Mouse (Mus musculus) embryonic fibroblast, embryonic 13.5 days (primary cell): ENCODE results near the gene Soat2. TPM values are rescaled to one million over a fixed set of nuclear protein-coding genes. Genes with fewer than 3 reads are reported as not detected.

Experiments
- H3K27ac ChIP-seq: 2 replicates; pipeline ENCODE4 v1.5.1; 2012; ENCODE audit warnings: low read length, control low read depth, inconsistent platforms; ENCODE audit not compliant: insufficient read depth
- H3K4me1 ChIP-seq: 2 replicates; pipeline ENCODE4 v1.6.1; 2011; ENCODE audit warnings: low read length; ENCODE audit not compliant: control insufficient read depth, insufficient read depth
- H3K4me3 ChIP-seq: 2 replicates; pipeline ENCODE4 v1.5.1; 2011; ENCODE audit warnings: mild to moderate bottlenecking, control low read depth, low read length; ENCODE audit not compliant: insufficient read depth
- CTCF ChIP-seq: IDR thresholded peaks from 2 replicates; pipeline ENCODE4 v1.5.1; 2011; ENCODE audit warnings: mild to moderate bottlenecking, control low read depth, low read length, moderate library complexity, borderline replicate concordance; ENCODE audit not compliant: insufficient read depth
- POLR2A ChIP-seq: IDR thresholded peaks from 2 replicates; pipeline ENCODE4 v1.6.1; 2011; ENCODE audit warnings: low read depth, mild to moderate bottlenecking, control low read depth, low read length, moderate library complexity
- polyA plus RNA-seq: library from polyadenylated mRNA; stranded (reverse); fragments of >200 nt; gene quantifications from 2 replicates; pipeline ENCODE4 v1.2.4, GENCODE M21; 2011; ENCODE audit warnings: low read depth; ENCODE audit not compliant: missing spikeins, insufficient read length

Soat2 gene
- polyA plus RNA-seq, 1 experiment, result 2.6 TPM

DNA sequence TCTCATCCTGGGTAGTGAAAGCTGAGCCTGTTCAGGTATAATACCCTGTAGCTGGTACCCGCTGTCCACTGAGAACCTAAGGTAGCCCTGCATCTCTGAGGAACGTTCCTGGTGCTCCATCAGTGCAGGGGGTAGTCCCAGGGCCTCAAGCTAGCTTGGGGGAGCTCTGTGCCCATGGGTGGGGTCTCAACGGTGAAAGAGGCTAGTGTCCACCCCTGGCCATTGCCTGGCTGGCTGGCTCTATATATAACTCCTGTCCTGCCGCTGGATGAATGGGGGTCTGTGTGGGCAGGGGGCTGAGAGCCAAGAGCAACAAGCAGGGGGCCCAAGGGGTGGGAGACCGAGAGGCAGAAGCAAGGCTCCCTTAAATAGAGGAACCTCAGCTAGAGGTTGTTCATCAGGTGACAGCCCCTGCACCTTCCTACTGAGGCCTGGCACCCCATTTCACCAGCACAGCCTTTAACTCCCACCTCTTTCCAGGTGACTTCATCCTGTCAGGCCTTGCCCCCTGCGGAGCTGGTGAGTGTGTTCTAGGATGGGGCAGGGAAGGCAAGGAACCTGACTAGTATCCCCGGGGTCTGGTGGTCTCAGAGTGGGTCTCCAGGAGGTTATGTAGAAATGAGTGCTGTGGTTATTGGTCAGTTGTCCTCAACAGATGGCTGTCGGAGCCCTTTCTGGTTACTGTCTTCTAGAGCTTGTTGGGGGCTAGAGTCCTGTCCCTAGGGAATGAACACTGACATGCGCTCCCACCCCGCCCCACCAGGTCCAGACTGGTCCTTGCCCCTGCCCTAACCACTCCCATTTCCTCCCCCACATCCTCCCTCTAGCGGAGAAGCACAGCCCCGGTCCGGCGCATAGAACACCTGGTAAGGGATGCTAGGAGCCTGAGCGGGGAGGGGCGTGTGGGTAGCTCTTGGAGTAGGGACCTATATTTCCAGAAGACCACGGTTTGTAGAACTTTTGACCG, 44.3 kb upstream of the Soat2 start:
- Histone ChIP-seq H3K4me3 (peak overlapping the region; percentile 11; the same call in 1 of the 2 replicates), H3K4me1 (peaks cover 24% of the 10 kb centered on the region), H3K27ac (peak overlapping the region; percentile 27)
- no peak for TF ChIP-seq POLR2A
- TF ChIP-seq CTCF, result no peak

DNA sequence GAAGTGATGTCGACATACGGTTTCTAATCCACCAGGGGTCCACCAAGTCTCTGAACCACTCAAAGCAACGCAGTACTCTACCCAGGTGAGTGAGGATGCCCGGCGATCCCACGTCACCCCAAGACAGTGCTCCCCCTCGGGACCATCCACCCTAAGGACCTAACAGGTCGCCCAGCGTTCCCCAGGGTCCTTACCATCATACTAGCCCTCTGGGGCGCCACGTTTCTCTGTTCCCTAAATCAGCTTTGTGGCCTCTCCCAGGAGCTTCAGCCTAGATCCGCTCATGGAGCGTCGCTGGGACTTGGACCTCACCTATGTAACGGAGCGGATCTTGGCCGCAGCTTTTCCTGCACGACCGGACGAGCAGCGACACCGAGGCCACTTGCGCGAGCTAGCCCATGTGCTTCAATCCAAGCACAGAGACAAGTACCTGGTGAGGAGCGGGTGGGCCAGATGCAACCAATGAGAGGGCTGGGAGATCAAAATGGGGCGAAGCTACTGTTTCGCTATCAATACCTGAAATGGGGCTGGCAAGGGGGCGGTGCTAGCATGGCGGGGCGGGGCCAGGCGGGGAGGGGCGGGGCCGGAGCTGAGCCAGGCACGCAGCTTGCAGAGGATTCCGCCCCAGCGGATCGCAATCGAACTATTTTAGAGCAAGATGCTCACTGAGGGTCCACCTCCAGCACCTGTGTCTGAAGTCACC, 43.4 kb upstream of the Soat2 start:
- H3K4me1 ChIP-seq, result peaks cover 16% of the 10 kb centered on the region
- no peak overlapping the region; the same call in 1 of the 2 replicates for H3K4me3 ChIP-seq
- TF ChIP-seq CTCF (no peak), POLR2A (no peak)
- no peak overlapping the region for H3K27ac ChIP-seq

DNA sequence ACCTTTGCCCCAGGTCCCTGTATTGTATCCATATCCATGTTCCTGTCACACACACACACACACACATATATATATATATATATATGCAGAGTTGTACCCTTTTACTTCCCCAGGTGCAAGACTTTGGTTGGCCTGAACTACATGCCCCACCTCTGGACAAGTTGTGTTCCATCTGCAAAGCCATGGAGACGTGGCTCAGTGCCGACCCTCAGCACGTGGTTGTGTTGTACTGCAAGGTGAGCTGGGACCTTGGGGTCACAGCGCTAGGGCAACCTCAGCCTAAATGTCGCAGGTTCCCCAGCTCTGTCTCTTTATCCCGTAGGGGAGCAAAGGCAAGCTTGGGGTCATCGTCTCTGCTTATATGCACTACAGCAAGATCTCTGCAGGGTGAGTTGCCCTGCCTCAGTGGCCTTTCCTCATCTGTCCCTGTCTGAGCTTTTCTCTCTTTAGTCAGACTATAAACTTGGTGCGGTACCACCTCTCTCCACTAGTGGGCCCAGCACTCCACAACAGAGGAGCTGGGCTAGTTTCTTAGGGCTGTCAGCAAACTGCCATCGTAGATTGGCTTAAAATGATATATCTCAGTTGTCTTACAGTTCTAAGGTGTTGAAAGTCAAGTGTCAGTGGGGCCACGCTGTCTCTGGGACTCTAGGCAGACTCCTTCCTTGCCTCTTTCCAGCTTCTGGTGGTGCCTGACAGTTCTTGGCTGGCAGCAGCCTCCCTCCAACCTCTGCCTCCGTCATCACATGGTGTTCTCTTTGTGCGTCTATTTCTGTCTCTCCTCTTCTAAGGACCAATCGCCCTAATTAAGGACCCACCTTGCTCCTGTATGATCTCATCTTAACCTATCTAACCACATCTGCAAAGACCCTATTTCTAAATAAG, 42.4 kb upstream of the Soat2 start:
- Histone ChIP-seq H3K4me1 (peaks cover 8% of the 10 kb centered on the region), H3K27ac (no peak overlapping the region), H3K4me3 (no peak overlapping the region)
- TF ChIP-seq POLR2A (no peak), CTCF (peak; percentile 28; the same call in 1 of the 2 replicates)

GRCm38 (mm10) chr15:102108651-102109525, 41.4 kb upstream of the Soat2 start:
- Histone ChIP-seq H3K4me1 (peaks cover 8% of the 10 kb centered on the region), H3K27ac (no peak overlapping the region), H3K4me3 (no peak overlapping the region)
- TF ChIP-seq CTCF (peak; percentile 66; the same call in 1 of the 2 replicates), POLR2A (no peak)

- Histone ChIP-seq H3K27ac (no peak overlapping the region), H3K4me1 (peaks cover 6% of the 10 kb centered on the region), H3K4me3 (no peak overlapping the region)
- no peak for TF ChIP-seq CTCF
- TF ChIP-seq POLR2A, result no peak
Observed at GRCm38 (mm10) chr15:102110271-102110670, 40.1 kb upstream of the Soat2 start.

- Histone ChIP-seq H3K4me3 (no peak overlapping the region), H3K4me1 (peaks cover 2% of the 10 kb centered on the region; the same call in 1 of the 2 replicates), H3K27ac (no peak overlapping the region)
- TF ChIP-seq CTCF (no peak), POLR2A (no peak)
Observed at GRCm38 (mm10) chr15:102110701-102111494, 39.4 kb upstream of the Soat2 start.

GRCm38 (mm10) chr15:102111495-102111829, 38.9 kb upstream of the Soat2 start:
- H3K4me1 ChIP-seq, result no peaks in the 10 kb centered on the region
- TF ChIP-seq CTCF (no peak), POLR2A (no peak)
- H3K27ac ChIP-seq, result no peak overlapping the region
- H3K4me3 ChIP-seq, result no peak overlapping the region

DNA sequence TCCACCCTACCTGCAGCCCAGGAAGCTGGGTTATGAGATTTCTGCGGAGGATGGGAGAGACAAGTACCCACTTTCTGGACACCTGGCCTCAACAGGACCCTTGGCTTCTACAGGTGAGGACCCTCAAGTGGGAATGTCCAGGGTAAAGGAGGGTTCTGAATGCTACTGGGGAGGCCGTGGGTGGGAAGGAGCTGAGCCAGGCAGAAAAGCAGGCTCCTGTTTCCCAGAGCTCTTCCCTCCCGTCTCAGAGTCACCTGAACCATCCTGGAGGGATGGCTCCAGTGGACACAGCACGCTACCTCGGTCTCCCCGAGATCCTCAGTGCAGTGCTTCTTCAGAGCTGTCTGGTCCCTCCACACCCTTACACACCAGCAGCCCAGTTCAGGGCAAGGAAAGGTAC, 38.1 kb upstream of the Soat2 start:
- Histone ChIP-seq H3K4me3 (no peak overlapping the region), H3K27ac (no peak overlapping the region), H3K4me1 (no peaks in the 10 kb centered on the region)
- TF ChIP-seq CTCF (no peak), POLR2A (no peak)
